Mouse (Mus musculus) E14TG2a.4 (cell line): ENCODE data around the gene Bid.

Source experiments
- CTCF ChIP-seq: conservative IDR thresholded peaks from 2 replicates; pipeline ENCODE4 v1.5.1; 2014; ENCODE audit warnings: low read length
- NANOG ChIP-seq: IDR thresholded peaks from 2 replicates; pipeline ENCODE4 v1.6.1; 2014; ENCODE audit warnings: borderline replicate concordance, low read length, mixed read lengths
- POU5F1 ChIP-seq: IDR thresholded peaks from 2 replicates; pipeline ENCODE4 v1.6.1; 2014; ENCODE audit warnings: low read length, borderline replicate concordance

GRCm38 (mm10) chr6:120854413-120854812 is 62.2 kb downstream of the Bid start:
- no peak for TF ChIP-seq CTCF
- TF ChIP-seq POU5F1: no peak
- TF ChIP-seq NANOG: no peak
